Mouse (Mus musculus): ENCODE results near the gene Clnk. TPM values are rescaled to one million over a fixed set of nuclear protein-coding genes. Genes with fewer than 3 reads are reported as not detected.

The Clnk gene
- polyA plus RNA-seq, 1 experiment, result 0.13 TPM

- no peak for DNase-seq
- Histone ChIP-seq H3K4me3 (replicated peaks; ENCODE audit: extremely low read depth, low read depth, low read length) (no peak overlapping the region), H3K4me1 (ENCODE audit: control insufficient read depth, insufficient read depth, low read length) (no peaks in the 10 kb centered on the region)
- TF ChIP-seq CTCF (IDR thresholded peaks at IDR 0.05; ENCODE audit: insufficient read depth, low read length) (no peak), POLR2A (IDR thresholded peaks at IDR 0.05; ENCODE audit: borderline replicate concordance, extremely low read depth, low read depth, low read length) (no peak)
- WGBS, result 67% methylated on average over 9 of the region's 9 CpGs
Observed at GRCm38 (mm10) chr5:38813391-38814109, 63.1 kb downstream of the Clnk start.

GRCm38 (mm10) chr5:38812916-38813315, 63.7 kb downstream of the Clnk start:
- H3K4me3 ChIP-seq (replicated peaks; ENCODE audit: extremely low read depth, low read depth, low read length), result no peak overlapping the region
- TF ChIP-seq POLR2A (IDR thresholded peaks at IDR 0.05; ENCODE audit: borderline replicate concordance, extremely low read depth, low read depth, low read length), result no peak
- no peak for TF ChIP-seq CTCF (IDR thresholded peaks at IDR 0.05; ENCODE audit: insufficient read depth, low read length)
- WGBS, result 72% methylated on average over 7 of the region's 7 CpGs

GRCm38 (mm10) chr5:38812386-38812785, 64.2 kb downstream of the Clnk start:
- TF ChIP-seq CTCF (IDR thresholded peaks at IDR 0.05; ENCODE audit: insufficient read depth, low read length), result no peak
- TF ChIP-seq POLR2A (IDR thresholded peaks at IDR 0.05; ENCODE audit: borderline replicate concordance, extremely low read depth, low read depth, low read length), result no peak
- no peak for DNase-seq
- no peak overlapping the region for H3K4me3 ChIP-seq (replicated peaks; ENCODE audit: extremely low read depth, low read depth, low read length)
- no peaks in the 10 kb centered on the region for H3K4me1 ChIP-seq (ENCODE audit: control insufficient read depth, insufficient read depth, low read length)
- WGBS, result 53% methylated on average over 7 of the region's 7 CpGs

More at GRCm38 (mm10) chr5:38812916-38813315, 63.7 kb downstream of the Clnk start:
- H3K4me1 ChIP-seq (ENCODE audit: control insufficient read depth, insufficient read depth, low read length), result no peaks in the 10 kb centered on the region
- no peak for DNase-seq

GRCm38 (mm10) chr5:38798910-38799309, 77.7 kb downstream of the Clnk start:
- H3K4me1 ChIP-seq (ENCODE audit: control insufficient read depth, insufficient read depth, low read length), result no peaks in the 10 kb centered on the region
- WGBS, result 86% methylated on average over 7 of the region's 7 CpGs
- no peak overlapping the region for H3K4me3 ChIP-seq (replicated peaks; ENCODE audit: extremely low read depth, low read depth, low read length)
- DNase-seq, result no peak
- no peak for TF ChIP-seq POLR2A (IDR thresholded peaks at IDR 0.05; ENCODE audit: borderline replicate concordance, extremely low read depth, low read depth, low read length)
- TF ChIP-seq CTCF (IDR thresholded peaks at IDR 0.05; ENCODE audit: insufficient read depth, low read length), result no peak

GRCm38 (mm10) chr5:38795139-38795538, 81.5 kb downstream of the Clnk start:
- DNase-seq, result no peak
- Histone ChIP-seq H3K4me3 (replicated peaks; ENCODE audit: extremely low read depth, low read depth, low read length) (no peak overlapping the region), H3K4me1 (ENCODE audit: control insufficient read depth, insufficient read depth, low read length) (no peaks in the 10 kb centered on the region)
- TF ChIP-seq POLR2A (IDR thresholded peaks at IDR 0.05; ENCODE audit: borderline replicate concordance, extremely low read depth, low read depth, low read length), result no peak
- TF ChIP-seq CTCF (IDR thresholded peaks at IDR 0.05; ENCODE audit: insufficient read depth, low read length), result no peak
- 71% methylated on average over 11 of the region's 11 CpGs for WGBS

- no peak for DNase-seq
- Histone ChIP-seq H3K4me1 (ENCODE audit: control insufficient read depth, insufficient read depth, low read length) (no peaks in the 10 kb centered on the region), H3K4me3 (replicated peaks; ENCODE audit: extremely low read depth, low read depth, low read length) (no peak overlapping the region)
- 78% methylated on average over 2 of the region's 2 CpGs for WGBS
- TF ChIP-seq CTCF (IDR thresholded peaks at IDR 0.05; ENCODE audit: insufficient read depth, low read length) (no peak), POLR2A (IDR thresholded peaks at IDR 0.05; ENCODE audit: borderline replicate concordance, extremely low read depth, low read depth, low read length) (no peak)
Observed at GRCm38 (mm10) chr5:38791116-38791515, 85.5 kb downstream of the Clnk start.

GRCm38 (mm10) chr5:38788820-38789219, 87.8 kb downstream of the Clnk start:
- Histone ChIP-seq H3K4me3 (replicated peaks; ENCODE audit: extremely low read depth, low read depth, low read length) (no peak overlapping the region), H3K4me1 (ENCODE audit: control insufficient read depth, insufficient read depth, low read length) (no peaks in the 10 kb centered on the region)
- no peak for DNase-seq
- TF ChIP-seq CTCF (IDR thresholded peaks at IDR 0.05; ENCODE audit: insufficient read depth, low read length), result no peak
- no peak for TF ChIP-seq POLR2A (IDR thresholded peaks at IDR 0.05; ENCODE audit: borderline replicate concordance, extremely low read depth, low read depth, low read length)
- WGBS, result 75% methylated on average over 5 of the region's 5 CpGs

GRCm38 (mm10) chr5:38787851-38788520, 88.6 kb downstream of the Clnk start:
- TF ChIP-seq POLR2A (IDR thresholded peaks at IDR 0.05; ENCODE audit: borderline replicate concordance, extremely low read depth, low read depth, low read length) (no peak), CTCF (IDR thresholded peaks at IDR 0.05; ENCODE audit: insufficient read depth, low read length) (no peak)
- Histone ChIP-seq H3K4me3 (replicated peaks; ENCODE audit: extremely low read depth, low read depth, low read length) (no peak overlapping the region), H3K4me1 (ENCODE audit: control insufficient read depth, insufficient read depth, low read length) (no peaks in the 10 kb centered on the region)
- no peak for DNase-seq
- 30% methylated on average over 15 of the region's 15 CpGs for WGBS

- WGBS, result 79% methylated on average over 15 of the region's 15 CpGs
- no peak for DNase-seq
- no peaks in the 10 kb centered on the region for H3K4me1 ChIP-seq (ENCODE audit: control insufficient read depth, insufficient read depth, low read length)
- TF ChIP-seq POLR2A (IDR thresholded peaks at IDR 0.05; ENCODE audit: borderline replicate concordance, extremely low read depth, low read depth, low read length) (no peak), CTCF (IDR thresholded peaks at IDR 0.05; ENCODE audit: insufficient read depth, low read length) (no peak)
- no peak overlapping the region for H3K4me3 ChIP-seq (replicated peaks; ENCODE audit: extremely low read depth, low read depth, low read length)
Observed at GRCm38 (mm10) chr5:38786126-38786525, 90.5 kb downstream of the Clnk start.

- no peaks in the 10 kb centered on the region for H3K4me1 ChIP-seq (ENCODE audit: control insufficient read depth, insufficient read depth, low read length)
- DNase-seq, result no peak
- WGBS, result 79% methylated on average over 8 of the region's 8 CpGs
- no peak overlapping the region for H3K4me3 ChIP-seq (replicated peaks; ENCODE audit: extremely low read depth, low read depth, low read length)
- TF ChIP-seq POLR2A (IDR thresholded peaks at IDR 0.05; ENCODE audit: borderline replicate concordance, extremely low read depth, low read depth, low read length) (no peak), CTCF (IDR thresholded peaks at IDR 0.05; ENCODE audit: insufficient read depth, low read length) (no peak)
Observed at GRCm38 (mm10) chr5:38785686-38786085, 90.9 kb downstream of the Clnk start.
